In the genomic region with DNA sequence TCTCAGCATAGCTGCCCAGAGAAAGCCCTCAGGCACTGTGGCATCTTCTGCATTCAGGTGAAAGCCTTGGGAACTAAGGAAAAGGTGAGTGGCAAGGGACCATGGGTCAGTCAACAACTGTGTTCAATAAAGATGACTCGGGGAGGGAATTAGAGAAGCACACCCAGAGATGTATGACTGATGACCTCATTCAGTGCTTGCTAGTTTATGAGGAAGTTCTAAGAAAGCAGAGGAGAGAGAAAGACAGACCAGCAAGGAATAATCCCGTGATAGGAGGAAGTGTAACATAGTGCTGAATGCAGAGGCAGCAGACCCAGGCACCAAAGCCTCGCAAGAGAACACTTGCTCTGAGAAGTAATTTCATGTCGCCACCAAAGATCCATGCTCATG, we compare ENCODE assay signal across 14 mouse cellular contexts. TPM values are rescaled to one million over a fixed set of nuclear protein-coding genes. Genes with fewer than 3 reads are reported as not detected.
A peak's percentile ranks its signal among the peaks of the same experiment; 100 is the strongest.
DNase-seq lines count a peak whose midpoint lies in the region; ATAC-seq and TF ChIP-seq lines count a peak whose summit lies in the region.
"Had no signal": no experiment of that assay in that cellular context is flagged by ENCODE, and none has a peak within 500 bp of the region (broad histone marks: within the 10 kb centered on the region; RNA-seq: fewer than 3 reads in every experiment).

No protein-coding gene starts in this region.

- H3K4me2 ChIP-seq in neural tube, embryonic 15.5 days = no peak overlapping the region
- no peak overlapping the region for H3K4me2 ChIP-seq in limb, embryonic 15.5 days
- no peak overlapping the region; the same call in 1 of the 2 replicates for H3K4me2 ChIP-seq in stomach, embryonic 16.5 days (ENCODE audit: low read depth, low read length)
- H3K4me2 ChIP-seq in hindbrain, embryonic 11.5 days (replicated peaks; ENCODE audit: low read depth, low read length) = no peak overlapping the region

- no peak for TF ChIP-seq EP300 in heart, adult 2 months (IDR thresholded peaks at IDR 0.05; ENCODE audit: insufficient read depth, low read depth, low read length)

- H3K4me3 ChIP-seq in heart, adult 2 months = no peak overlapping the region
- no peak overlapping the region for H3K4me3 ChIP-seq in neural tube, embryonic 15.5 days (replicated peaks)
- H3K4me3 ChIP-seq in limb, embryonic 15.5 days = no peak overlapping the region
- no peak overlapping the region for H3K4me3 ChIP-seq in stomach, embryonic 16.5 days (replicated peaks; ENCODE audit: low read length)
- H3K4me3 ChIP-seq in hindbrain, embryonic 11.5 days (ENCODE audit: low read depth, low read length) = no peak overlapping the region

- no peak overlapping the region for H3K9ac ChIP-seq in heart, adult 2 months (ENCODE audit: low read depth, low read length)
- no peak overlapping the region for H3K9ac ChIP-seq in neural tube, embryonic 15.5 days (replicated peaks)
- H3K9ac ChIP-seq in limb, embryonic 15.5 days = no peak overlapping the region
- H3K9ac ChIP-seq in stomach, embryonic 16.5 days (ENCODE audit: low read length) = peak overlapping the region; percentile 25; the same call in 1 of the 2 replicates
- H3K9ac ChIP-seq in hindbrain, embryonic 11.5 days (ENCODE audit: low read depth, low read length) = no peak overlapping the region

- WGBS in heart, adult 2 months = 80% methylated on average over 4 of the region's 4 CpGs
- 89% methylated on average over 4 of the region's 4 CpGs for WGBS in neural tube, embryonic 15.5 days
- WGBS in limb, embryonic 15.5 days = 60% methylated on average over 4 of the region's 4 CpGs
- WGBS in stomach, embryonic 16.5 days = 68% methylated on average over 4 of the region's 4 CpGs
- 92% methylated on average over 4 of the region's 4 CpGs for WGBS in hindbrain, embryonic 11.5 days

- intact Hi-C loops in heart, adult 2 months (cut with DNase I) = no loop called here
- intact Hi-C loops in heart, postnatal 36 days (cut with DNase I) = no loop called here

- H3K27me3 ChIP-seq in heart, adult 2 months (ENCODE audit: control insufficient read depth, insufficient read depth, low read length) = no peaks in the 10 kb centered on the region
- no peaks in the 10 kb centered on the region for H3K27me3 ChIP-seq in neural tube, embryonic 15.5 days (replicated peaks)
- no peaks in the 10 kb centered on the region for H3K27me3 ChIP-seq in limb, embryonic 15.5 days
- no peaks in the 10 kb centered on the region for H3K27me3 ChIP-seq in stomach, embryonic 16.5 days (ENCODE audit: control insufficient read depth, insufficient read depth, low read length)
- H3K27me3 ChIP-seq in hindbrain, embryonic 11.5 days (ENCODE audit: control insufficient read depth, insufficient read depth, low read length) = no peaks in the 10 kb centered on the region
- H3K27me3 ChIP-seq: Patski had no signal

- TF ChIP-seq CTCF in heart, adult 2 months (IDR thresholded peaks at IDR 0.05) = no peak

- no peaks in the 10 kb centered on the region for H3K36me3 ChIP-seq in heart, adult 2 months (ENCODE audit: control insufficient read depth, insufficient read depth, low read length)
- H3K36me3 ChIP-seq in neural tube, embryonic 15.5 days = peaks cover 36% of the 10 kb centered on the region
- H3K36me3 ChIP-seq in limb, embryonic 15.5 days = peaks cover 44% of the 10 kb centered on the region
- H3K36me3 ChIP-seq in stomach, embryonic 16.5 days (ENCODE audit: control insufficient read depth, insufficient read depth, low read length) = peaks cover 10% of the 10 kb centered on the region
- peaks cover 5% of the 10 kb centered on the region for H3K36me3 ChIP-seq in hindbrain, embryonic 11.5 days (ENCODE audit: control insufficient read depth, insufficient read depth, low read length)

- H3K4me1 ChIP-seq in heart, adult 2 months (ENCODE audit: control insufficient read depth, insufficient read depth, low read length) = peaks cover 5% of the 10 kb centered on the region
- peaks cover 20% of the 10 kb centered on the region for H3K4me1 ChIP-seq in neural tube, embryonic 15.5 days
- peaks cover 20% of the 10 kb centered on the region for H3K4me1 ChIP-seq in limb, embryonic 15.5 days
- H3K4me1 ChIP-seq in stomach, embryonic 16.5 days (ENCODE audit: control insufficient read depth, insufficient read depth, low read length) = peaks cover 7% of the 10 kb centered on the region
- H3K4me1 ChIP-seq in hindbrain, embryonic 11.5 days (replicated peaks; ENCODE audit: control insufficient read depth, insufficient read depth, low read length) = no peaks in the 10 kb centered on the region

- no peak for ATAC-seq in neural tube, embryonic 15.5 days (ENCODE audit: low FRiP score)
- no peak for ATAC-seq in limb, embryonic 15.5 days (ENCODE audit: insufficient number of reproducible peaks, low FRiP score, low TSS enrichment, low read depth)
- no peak for ATAC-seq in stomach, embryonic 16.5 days (ENCODE audit: insufficient read depth, low FRiP score)
- no peak for ATAC-seq in hindbrain, embryonic 11.5 days (ENCODE audit: low FRiP score)
- ATAC-seq: Patski had no signal

- H3K9me3 ChIP-seq in neural tube, embryonic 15.5 days (replicated peaks) = no peaks in the 10 kb centered on the region
- no peaks in the 10 kb centered on the region for H3K9me3 ChIP-seq in limb, embryonic 15.5 days
- H3K9me3 ChIP-seq in stomach, embryonic 16.5 days (replicated peaks; ENCODE audit: control insufficient read depth, low read length) = no peaks in the 10 kb centered on the region
- H3K9me3 ChIP-seq in hindbrain, embryonic 11.5 days (ENCODE audit: control insufficient read depth, low read length) = no peaks in the 10 kb centered on the region

- H3K79me2 ChIP-seq in heart, adult 2 months (replicated peaks; ENCODE audit: control insufficient read depth, insufficient read depth, low read length) = no peaks in the 10 kb centered on the region

- DNase-seq in heart, adult 2 months = no peak
- DNase-seq in heart, postnatal 36 days = no peak
- DNase-seq in neural tube, embryonic 10.5 days (ENCODE audit: extremely low spot score, low spot score) = no peak
- no peak for DNase-seq in retina, postnatal 1 day
- no peak for DNase-seq in hindbrain, embryonic 11.5 days (ENCODE audit: low spot score)
- DNase-seq: adrenal gland, postnatal 25 days; cerebellum, adult 9-11 months; heart, postnatal 14 days; kidney, adult 18-20 months; thymus, postnatal 14 days had no signal

- no peak for TF ChIP-seq POLR2A in heart, adult 2 months (IDR thresholded peaks at IDR 0.05; ENCODE audit: insufficient read depth, low read depth, low read length)

- peak overlapping the region; percentile 28; the same call in 1 of the 2 replicates for H3K27ac ChIP-seq in heart, adult 2 months
- 0 out of 2 replicates have a peak overlapping the region, but pooled peaks have one; percentile 13 for H3K27ac ChIP-seq in neural tube, embryonic 15.5 days (replicated peaks)
- peak overlapping the region; percentile 54 for H3K27ac ChIP-seq in limb, embryonic 15.5 days
- peak overlapping the region; percentile 51; the same call in 1 of the 2 replicates for H3K27ac ChIP-seq in stomach, embryonic 16.5 days (ENCODE audit: low read length)
- no peak overlapping the region for H3K27ac ChIP-seq in hindbrain, embryonic 11.5 days (ENCODE audit: low read depth, low read length)

RNA-seq across cellular contexts. Expression of a gene that starts 8.9 kb away (rescaled TPM):
- 10 to 100 TPM; 12.4 to 14.0 TPM for total RNA-seq in heart, adult 2 months (2021)
- 5.5 and 12.2 TPM in 2 replicates for polyA plus RNA-seq in heart, adult 2 months (2012; rRNA removed)
- 10 to 100 TPM; 11.7 to 12.8 TPM for total RNA-seq in heart, postnatal 36 days (2021)
- 3.4 and 4.6 TPM in 2 replicates for polyA plus RNA-seq in neural tube, embryonic 15.5 days (2015; fragmentation: Nextera tagmentation; extraction: Ambion mirVana)
- 2.2 and 2.4 TPM in 2 replicates for polyA plus RNA-seq in limb, embryonic 15.5 days (2015; fragmentation: Nextera tagmentation; extraction: Ambion mirVana)
- 2.8 and 3.2 TPM in 2 replicates for polyA plus RNA-seq in stomach, embryonic 16.5 days (2015; fragmentation: Nextera tagmentation; extraction: Ambion mirVana)
- polyA plus RNA-seq in hindbrain, embryonic 11.5 days (2014; fragmentation: Nextera tagmentation; extraction: Ambion mirVana) = 4.6 and 8.7 TPM in 2 replicates

RNA-seq across cellular contexts. Expression of a gene that starts 23.7 kb away (rescaled TPM):
- under 1 TPM; 0.50 to 0.73 TPM for total RNA-seq in heart, adult 2 months (2021)
- polyA plus RNA-seq in heart, adult 2 months (2012; rRNA removed) = 0.57 and 0.70 TPM in 2 replicates
- total RNA-seq in heart, postnatal 36 days (2021) = under 1 TPM; 0.73 to 0.86 TPM
- 17.2 and 23.8 TPM in 2 replicates for polyA plus RNA-seq in neural tube, embryonic 15.5 days (2015; fragmentation: Nextera tagmentation; extraction: Ambion mirVana)
- 64.6 and 68.9 TPM in 2 replicates for polyA plus RNA-seq in limb, embryonic 15.5 days (2015; fragmentation: Nextera tagmentation; extraction: Ambion mirVana)
- polyA plus RNA-seq in stomach, embryonic 16.5 days (2015; fragmentation: Nextera tagmentation; extraction: Ambion mirVana) = 44.0 and 50.3 TPM in 2 replicates
- polyA plus RNA-seq in hindbrain, embryonic 11.5 days (2014; fragmentation: Nextera tagmentation; extraction: Ambion mirVana) = 95.9 and 105 TPM in 2 replicates

Comparison
In these comparisons a context has a peak if more than half of its experiments do, and no peak if none do; other contexts are left out.
1. RNA of a gene that starts 23.7 kb away (polyA plus RNA-seq): 95.9 to 105 TPM in hindbrain, embryonic 11.5 days, 64.6 to 68.9 TPM in limb, embryonic 15.5 days, 44.0 to 50.3 TPM in stomach, embryonic 16.5 days and 17.2 to 23.8 TPM in neural tube, embryonic 15.5 days; 0.57 to 0.70 TPM in heart, adult 2 months; every median in the first group is over 10 times any median in the second.